Mouse (Mus musculus) limb, embryonic 11.5 days (tissue): Measurements from ENCODE around the gene Gng12. TPM values are rescaled to one million over a fixed set of nuclear protein-coding genes. Genes with fewer than 3 reads are reported as not detected.

Experiments used
- ATAC-seq: fragments of 200-750 bp; cut with Nextera tagmentation; 2 replicates; pipeline ENCODE4 v1.8.0; 2017; ENCODE audit warnings: low read depth; ENCODE audit not compliant: insufficient number of reproducible peaks, low FRiP score, low TSS enrichment
- DNase-seq: peaks from one replicate; pipeline ENCODE4 v3.0.0-alpha.2; 2015; ENCODE audit warnings: low spot score
- H3K27ac ChIP-seq: fragments of 300-500 bp; sonication (generic); replicated peaks from 2 replicates; pipeline ENCODE4 v1.5.1; 2014; ENCODE audit warnings: low read depth, mild to moderate bottlenecking, low read length
- H3K27me3 ChIP-seq: fragments of 300-500 bp; sonication (generic); 2 replicates; pipeline ENCODE4 v1.6.1; 2014; ENCODE audit warnings: mild to moderate bottlenecking, low read length, mixed read lengths; ENCODE audit not compliant: control insufficient read depth, insufficient read depth
- H3K36me3 ChIP-seq: fragments of 300-500 bp; sonication (generic); 2 replicates; pipeline ENCODE4 v1.6.1; 2014; ENCODE audit warnings: mild to moderate bottlenecking, low read length, moderate library complexity, mixed read lengths; ENCODE audit not compliant: control insufficient read depth, insufficient read depth
- H3K4me1 ChIP-seq: fragments of 300-500 bp; sonication (generic); 2 replicates; pipeline ENCODE4 v1.6.1; 2014; ENCODE audit warnings: low read length, mixed read lengths; ENCODE audit not compliant: control insufficient read depth, insufficient read depth
- H3K4me2 ChIP-seq: fragments of 300-500 bp; sonication (generic); 2 replicates; pipeline ENCODE4 v1.6.1; 2014; ENCODE audit warnings: low read depth, mild to moderate bottlenecking, moderate library complexity; ENCODE audit not compliant: severe bottlenecking
- H3K4me3 ChIP-seq: fragments of 300-500 bp; sonication (generic); 2 replicates; pipeline ENCODE4 v1.5.1; 2014; ENCODE audit warnings: low read depth, low read length
- H3K9ac ChIP-seq: fragments of 300-500 bp; sonication (generic); 2 replicates; pipeline ENCODE4 v1.6.1; 2014; ENCODE audit warnings: mild to moderate bottlenecking, low read length
- H3K9me3 ChIP-seq: fragments of 300-500 bp; sonication (generic); 2 replicates; pipeline ENCODE4 v1.6.1; 2016; ENCODE audit warnings: low read length; ENCODE audit not compliant: control insufficient read depth
- WGBS: fragments of 180-500 bp; shearing (Covaris S2); extraction: QIAGEN DNeasy Blood & Tissue Kit; methylation state at CpG from one replicate; pipeline ENCODE4 v1.1.7; 2014; 5-methylcytosine and 5-hydroxymethylcytosine counted together
- polyA plus RNA-seq: library from polyadenylated mRNA; unstranded; fragments of >200 nt; fragmentation: Nextera tagmentation; extraction: Ambion mirVana; gene quantifications from 2 replicates; pipeline ENCODE4 v1.2.1, GENCODE M21; 2014

The Gng12 gene
- polyA plus RNA-seq, 1 experiment from 2014 or later: 72.2 TPM

- no peaks in the 10 kb centered on the region for H3K4me1 ChIP-seq
- no peaks in the 10 kb centered on the region for H3K36me3 ChIP-seq
- H3K9ac ChIP-seq: no peak overlapping the region
- 90% methylated on average over 3 of the region's 3 CpGs for WGBS
- no peak for ATAC-seq
- no peak overlapping the region for H3K27ac ChIP-seq
- H3K9me3 ChIP-seq: no peaks in the 10 kb centered on the region
- H3K27me3 ChIP-seq: no peaks in the 10 kb centered on the region
- H3K4me3 ChIP-seq: no peak overlapping the region
- DNase-seq: no peak
- no peak overlapping the region for H3K4me2 ChIP-seq
Observed at GRCm38 (mm10) chr6:66890349-66891158, 5.6 kb upstream of the Gng12 start.

DNA sequence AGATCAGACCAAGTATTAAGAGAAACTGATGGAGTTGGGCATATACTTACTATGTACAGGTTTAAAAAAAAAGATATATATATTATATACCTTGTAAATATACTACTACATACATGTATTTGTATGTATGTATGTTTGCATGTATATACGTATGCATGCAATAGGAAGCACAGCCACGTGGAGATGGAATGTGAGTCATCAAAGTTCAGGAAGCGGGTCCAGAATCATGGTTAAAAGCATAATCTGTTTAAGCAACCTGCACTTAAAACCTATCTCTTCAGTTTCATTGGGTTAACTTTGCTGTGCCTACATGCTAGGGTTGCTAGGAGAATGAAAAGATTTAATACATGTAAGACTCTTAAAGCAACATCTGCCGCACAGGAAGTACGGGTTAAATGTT lies 2.2 kb upstream of the Gng12 start:
- Histone ChIP-seq H3K9ac (no peak overlapping the region), H3K4me1 (0 out of 2 replicates have a peak, but pooled peaks cover 6% of the 10 kb centered on the region), H3K4me3 (no peak overlapping the region), H3K9me3 (no peaks in the 10 kb centered on the region), H3K36me3 (no peaks in the 10 kb centered on the region), H3K27ac (no peak overlapping the region), H3K4me2 (no peak overlapping the region), H3K27me3 (no peaks in the 10 kb centered on the region)
- 82% methylated on average over 5 of the region's 5 CpGs for WGBS
- DNase-seq (peak; percentile 2), ATAC-seq (no peak)

DNA sequence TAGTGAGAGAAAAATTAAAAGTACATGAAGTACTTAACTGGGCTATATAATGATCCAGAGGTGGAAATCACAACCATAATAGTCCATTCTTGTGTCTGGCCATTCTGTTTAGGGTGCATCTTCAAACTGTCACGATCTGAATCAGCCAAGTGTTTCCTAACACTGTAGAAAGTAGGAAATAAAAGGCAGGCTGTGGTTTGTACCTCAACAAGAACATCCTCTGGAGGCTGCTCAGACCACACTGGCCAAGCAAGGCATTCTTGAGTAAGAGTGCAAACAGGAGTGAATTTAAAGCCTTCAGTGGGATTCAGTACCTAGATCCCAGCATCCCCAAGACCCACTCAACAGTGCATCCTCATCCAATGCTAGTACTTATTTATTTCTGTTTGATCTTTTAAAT lies 1.2 kb upstream of the Gng12 start:
- Histone ChIP-seq H3K9ac (no peak overlapping the region), H3K4me1 (0 out of 2 replicates have a peak, but pooled peaks cover 6% of the 10 kb centered on the region), H3K36me3 (no peaks in the 10 kb centered on the region), H3K4me3 (no peak overlapping the region), H3K4me2 (no peak overlapping the region), H3K27me3 (no peaks in the 10 kb centered on the region), H3K9me3 (no peaks in the 10 kb centered on the region), H3K27ac (no peak overlapping the region)
- ATAC-seq: no peak
- WGBS: 72% methylated on average over 1 of the region's 1 CpGs
- peak; percentile 15 for DNase-seq

- ATAC-seq: no peak
- H3K4me3 ChIP-seq: peak overlapping the region; percentile 66
- peak overlapping the region; percentile 75 for H3K9ac ChIP-seq
Observed at GRCm38 (mm10) chr6:66896921-66897645, 886 bp downstream of the Gng12 start.

DNA sequence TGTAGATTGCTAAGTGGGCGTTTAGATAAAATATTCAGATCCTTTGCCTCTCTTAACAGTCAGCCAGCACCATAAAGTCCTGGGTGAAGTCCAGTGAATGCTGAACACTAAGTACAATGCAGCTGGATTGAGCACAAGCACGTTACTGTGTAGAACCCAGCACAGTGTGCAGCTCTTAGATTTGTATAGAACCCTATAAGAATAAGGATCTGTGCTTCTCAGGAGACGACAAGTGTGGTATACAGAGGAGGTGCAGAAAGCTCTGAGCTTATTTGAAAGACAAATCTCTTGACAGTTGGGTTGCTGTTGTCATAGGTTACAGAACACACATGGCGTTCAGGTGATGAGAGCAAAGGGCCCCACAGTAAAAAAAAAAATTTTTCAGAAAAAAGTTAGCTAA lies 1.8 kb downstream of the Gng12 start:
- no peaks in the 10 kb centered on the region for H3K9me3 ChIP-seq
- no peak overlapping the region for H3K27ac ChIP-seq
- no peaks in the 10 kb centered on the region for H3K27me3 ChIP-seq
- DNase-seq (no peak), ATAC-seq (no peak)
- H3K9ac ChIP-seq: no peak overlapping the region
- H3K4me3 ChIP-seq: no peak overlapping the region
- 0 out of 2 replicates have a peak, but pooled peaks cover 10% of the 10 kb centered on the region for H3K4me1 ChIP-seq
- peak overlapping the region; percentile 94; the same call in 1 of the 2 replicates for H3K4me2 ChIP-seq
- WGBS: 56% methylated on average over 4 of the region's 4 CpGs
- H3K36me3 ChIP-seq: no peaks in the 10 kb centered on the region

More at GRCm38 (mm10) chr6:66896921-66897645, 886 bp downstream of the Gng12 start:
- 0 out of 2 replicates have a peak, but pooled peaks cover 10% of the 10 kb centered on the region for H3K4me1 ChIP-seq
- no peaks in the 10 kb centered on the region for H3K36me3 ChIP-seq
- 2% methylated on average over 25 of the region's 25 CpGs for WGBS
- no peaks in the 10 kb centered on the region for H3K9me3 ChIP-seq
- H3K27me3 ChIP-seq: no peaks in the 10 kb centered on the region
- peak; percentile 61 for DNase-seq
- H3K4me2 ChIP-seq: peak overlapping the region; percentile 94
- H3K27ac ChIP-seq: no peak overlapping the region

GRCm38 (mm10) chr6:66901926-66902325 lies 5.7 kb downstream of the Gng12 start:
- DNase-seq: no peak

DNA sequence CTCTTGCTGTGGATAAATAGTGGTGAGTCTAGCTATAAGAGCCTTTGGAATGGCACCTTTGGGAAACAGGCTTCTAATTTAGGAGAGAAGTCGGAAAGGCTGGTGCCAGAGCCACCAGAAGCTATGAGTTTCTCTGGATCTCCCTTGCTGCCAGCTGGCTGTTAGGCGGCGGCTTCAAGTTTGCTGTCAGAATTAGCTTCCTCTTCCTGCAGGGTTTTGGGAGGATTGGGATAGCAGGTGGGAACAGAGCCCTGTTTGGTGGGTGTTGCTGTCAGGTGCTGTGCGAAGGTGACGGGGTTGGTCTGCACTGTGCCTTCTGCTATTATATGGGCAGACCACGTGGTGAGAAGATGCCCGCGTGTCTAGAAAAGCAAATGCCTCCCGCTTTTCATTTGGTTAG lies 7.0 kb downstream of the Gng12 start:
- no peak overlapping the region for H3K9ac ChIP-seq
- 0 out of 2 replicates have a peak, but pooled peaks cover 3% of the 10 kb centered on the region for H3K4me1 ChIP-seq
- H3K27ac ChIP-seq: no peak overlapping the region
- no peaks in the 10 kb centered on the region for H3K9me3 ChIP-seq
- no peak overlapping the region for H3K4me2 ChIP-seq
- 83% methylated on average over 9 of the region's 9 CpGs for WGBS
- no peaks in the 10 kb centered on the region for H3K36me3 ChIP-seq
- no peak overlapping the region for H3K4me3 ChIP-seq
- H3K27me3 ChIP-seq: no peaks in the 10 kb centered on the region
- DNase-seq: no peak
- no peak for ATAC-seq

More at GRCm38 (mm10) chr6:66901926-66902325, 5.7 kb downstream of the Gng12 start:
- H3K27me3 ChIP-seq: no peaks in the 10 kb centered on the region
- no peaks in the 10 kb centered on the region for H3K36me3 ChIP-seq
- no peaks in the 10 kb centered on the region for H3K9me3 ChIP-seq
- H3K27ac ChIP-seq: no peak overlapping the region
- no peak overlapping the region for H3K4me3 ChIP-seq
- no peak overlapping the region for H3K9ac ChIP-seq
- ATAC-seq: no peak
- H3K4me2 ChIP-seq: no peak overlapping the region
- 90% methylated on average over 5 of the region's 5 CpGs for WGBS
- H3K4me1 ChIP-seq: 0 out of 2 replicates have a peak, but pooled peaks cover 10% of the 10 kb centered on the region

- no peak overlapping the region for H3K9ac ChIP-seq
- no peaks in the 10 kb centered on the region for H3K27me3 ChIP-seq
- DNase-seq: no peak
- H3K4me3 ChIP-seq: no peak overlapping the region
- no peak overlapping the region for H3K4me2 ChIP-seq
- ATAC-seq: no peak
- WGBS: 62% methylated on average over 6 of the region's 6 CpGs
- H3K36me3 ChIP-seq: no peaks in the 10 kb centered on the region
- no peak overlapping the region for H3K27ac ChIP-seq
- 0 out of 2 replicates have a peak, but pooled peaks cover 3% of the 10 kb centered on the region for H3K4me1 ChIP-seq
- no peaks in the 10 kb centered on the region for H3K9me3 ChIP-seq
Observed at GRCm38 (mm10) chr6:66903720-66904119, 7.5 kb downstream of the Gng12 start.
